Mouse (Mus musculus): ENCODE measurements around the gene Zfp800. TPM values are rescaled to one million over a fixed set of nuclear protein-coding genes. Genes with fewer than 3 reads are reported as not detected.

Zfp800 gene
- polyA plus RNA-seq, 1 experiment from 2014 or later: 17.5 TPM

- peak overlapping the region; percentile 93 for H3K4me3 ChIP-seq
Observed at GRCm38 (mm10) chr6:28262198-28262621, 135.6 kb downstream of the Zfp800 start.

GRCm38 (mm10) chr6:28261307-28262197 lies 136.3 kb downstream of the Zfp800 start:
- peaks cover 9% of the 10 kb centered on the region for H3K4me1 ChIP-seq (replicated peaks)

More at GRCm38 (mm10) chr6:28262198-28262621, 135.6 kb downstream of the Zfp800 start:
- Histone ChIP-seq H3K27me3 (ENCODE audit: insufficient read depth, poor library complexity, severe bottlenecking) (peaks cover 7% of the 10 kb centered on the region; the same call in 1 of the 2 replicates), H3K9me3 (0 out of 2 replicates have a peak, but pooled peaks cover 2% of the 10 kb centered on the region), H3K27ac (peak overlapping the region; percentile 92), H3K36me3 (peaks cover 18% of the 10 kb centered on the region), H3K4me1 (replicated peaks) (peaks cover 9% of the 10 kb centered on the region)
- DNase-seq (ENCODE audit: low spot score): no peak
- under 1% methylated on average over 29 of the region's 29 CpGs for WGBS

DNA sequence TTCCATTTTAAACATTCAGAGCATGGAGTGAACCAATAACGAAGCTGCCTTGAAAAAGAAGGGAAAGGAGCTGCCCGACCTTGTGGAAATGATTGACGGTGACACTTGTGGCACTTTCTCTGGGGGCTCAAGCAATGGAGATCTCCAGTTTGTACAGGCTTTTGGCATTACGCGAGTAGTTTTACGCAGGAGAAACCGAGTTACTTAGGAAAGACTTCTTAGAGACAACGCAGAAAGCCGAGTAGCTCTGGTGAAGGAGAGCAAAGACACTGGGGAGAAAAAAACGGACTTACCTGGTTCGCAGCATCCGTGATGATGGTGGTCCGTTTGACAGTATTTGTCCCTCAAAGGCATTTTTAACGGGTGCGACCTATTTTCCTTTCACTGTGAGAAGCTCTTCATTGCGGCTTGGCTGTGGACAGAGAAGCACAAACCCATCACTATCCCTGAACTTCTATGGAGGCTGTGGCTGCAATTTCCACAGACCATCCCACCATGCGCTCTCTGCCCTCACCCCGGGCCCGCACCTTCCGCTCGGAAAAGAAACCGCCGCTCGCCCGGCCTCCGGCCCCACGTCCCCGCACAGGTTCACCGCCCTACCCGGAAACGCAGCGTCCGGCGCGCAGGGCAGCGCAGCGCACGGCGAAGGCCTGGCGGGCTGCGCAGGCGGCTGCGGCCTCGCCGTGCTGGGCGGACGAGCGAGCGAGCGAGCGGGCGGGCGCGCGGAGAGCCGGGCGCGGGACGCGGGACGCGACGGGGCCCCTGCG lies 137.2 kb downstream of the Zfp800 start:
- Histone ChIP-seq H3K9me3 (0 out of 2 replicates have a peak, but pooled peaks cover 2% of the 10 kb centered on the region), H3K36me3 (peaks cover 30% of the 10 kb centered on the region), H3K4me1 (replicated peaks) (peaks cover 9% of the 10 kb centered on the region), H3K27ac (peak overlapping the region; percentile 92), H3K4me3 (peak overlapping the region; percentile 93), H3K27me3 (ENCODE audit: insufficient read depth, poor library complexity, severe bottlenecking) (peaks cover 7% of the 10 kb centered on the region; the same call in 1 of the 2 replicates)
- under 1% methylated on average over 64 of the region's 64 CpGs for WGBS
- peak; percentile 54 for DNase-seq (ENCODE audit: low spot score)

More at GRCm38 (mm10) chr6:28261307-28262197, 136.3 kb downstream of the Zfp800 start:
- Histone ChIP-seq H3K9me3 (0 out of 2 replicates have a peak, but pooled peaks cover 2% of the 10 kb centered on the region), H3K27me3 (ENCODE audit: insufficient read depth, poor library complexity, severe bottlenecking) (peaks cover 7% of the 10 kb centered on the region; the same call in 1 of the 2 replicates), H3K36me3 (peaks cover 23% of the 10 kb centered on the region), H3K27ac (peak overlapping the region; percentile 92), H3K4me3 (peak overlapping the region; percentile 93)
- under 1% methylated on average over 127 of the region's 131 CpGs for WGBS
- DNase-seq (ENCODE audit: low spot score): peak; percentile 88

DNA sequence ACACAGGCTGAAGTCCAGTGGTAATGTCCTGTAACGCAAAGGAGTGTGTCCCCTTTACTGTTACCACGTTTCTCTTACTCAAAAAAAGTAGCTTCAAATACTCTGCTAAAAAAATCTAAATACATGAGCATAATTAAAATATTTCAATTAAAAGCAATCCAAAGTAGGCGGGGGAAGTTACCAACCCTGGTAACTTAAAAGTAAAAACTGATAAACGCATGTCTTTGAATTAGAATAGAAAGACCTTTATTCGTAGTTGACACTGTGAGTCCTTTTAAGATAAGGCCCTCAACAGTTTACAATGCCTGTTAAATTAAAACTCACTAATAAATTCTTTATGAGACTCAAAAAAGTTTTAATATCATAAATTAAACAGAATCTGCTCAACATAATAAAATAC lies 138.1 kb downstream of the Zfp800 start:
- DNase-seq (ENCODE audit: low spot score): no peak
- peaks cover 9% of the 10 kb centered on the region for H3K4me1 ChIP-seq (replicated peaks)
- H3K9me3 ChIP-seq: 0 out of 2 replicates have a peak, but pooled peaks cover 2% of the 10 kb centered on the region
- peaks cover 7% of the 10 kb centered on the region; the same call in 1 of the 2 replicates for H3K27me3 ChIP-seq (ENCODE audit: insufficient read depth, poor library complexity, severe bottlenecking)
- H3K4me3 ChIP-seq: no peak overlapping the region
- 85% methylated on average over 5 of the region's 5 CpGs for WGBS
- H3K27ac ChIP-seq: no peak overlapping the region
- peaks cover 38% of the 10 kb centered on the region for H3K36me3 ChIP-seq

DNA sequence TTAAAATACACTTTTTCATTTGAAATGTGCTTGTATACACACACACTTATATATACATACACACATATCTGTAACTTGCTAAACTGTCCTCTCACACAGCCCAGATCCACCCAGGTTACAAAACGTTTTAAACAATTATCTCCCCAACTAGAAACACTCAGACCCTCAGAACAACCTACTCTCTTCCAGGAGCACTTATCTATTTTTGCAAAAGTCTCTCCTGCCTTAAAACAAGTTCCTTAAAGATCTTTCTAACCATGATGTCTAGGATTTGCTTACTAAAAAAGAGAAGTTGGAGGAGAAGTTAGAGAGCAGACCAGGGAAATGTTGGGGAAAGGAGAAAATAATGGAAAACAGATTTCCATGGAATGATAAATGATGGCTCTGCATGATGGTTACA lies 139.4 kb downstream of the Zfp800 start:
- 0 out of 2 replicates have a peak, but pooled peaks cover 2% of the 10 kb centered on the region for H3K9me3 ChIP-seq
- H3K4me3 ChIP-seq: no peak overlapping the region
- H3K27me3 ChIP-seq (ENCODE audit: insufficient read depth, poor library complexity, severe bottlenecking): peaks cover 7% of the 10 kb centered on the region; the same call in 1 of the 2 replicates
- H3K27ac ChIP-seq: no peak overlapping the region
- H3K4me1 ChIP-seq (replicated peaks): peaks cover 9% of the 10 kb centered on the region
- H3K36me3 ChIP-seq: peaks cover 47% of the 10 kb centered on the region
- no peak for DNase-seq (ENCODE audit: low spot score)
- 59% methylated on average over 1 of the region's 1 CpGs for WGBS

GRCm38 (mm10) chr6:28257772-28258171 lies 140.0 kb downstream of the Zfp800 start:
- H3K27ac ChIP-seq: no peak overlapping the region
- H3K36me3 ChIP-seq: peaks cover 53% of the 10 kb centered on the region
- WGBS: 84% methylated on average over 1 of the region's 1 CpGs
- no peak overlapping the region for H3K4me3 ChIP-seq
- H3K4me1 ChIP-seq (replicated peaks): peaks cover 9% of the 10 kb centered on the region
- no peak for DNase-seq (ENCODE audit: low spot score)
- H3K9me3 ChIP-seq: 0 out of 2 replicates have a peak, but pooled peaks cover 2% of the 10 kb centered on the region
- H3K27me3 ChIP-seq (ENCODE audit: insufficient read depth, poor library complexity, severe bottlenecking): peaks cover 1% of the 10 kb centered on the region; the same call in 1 of the 2 replicates

DNA sequence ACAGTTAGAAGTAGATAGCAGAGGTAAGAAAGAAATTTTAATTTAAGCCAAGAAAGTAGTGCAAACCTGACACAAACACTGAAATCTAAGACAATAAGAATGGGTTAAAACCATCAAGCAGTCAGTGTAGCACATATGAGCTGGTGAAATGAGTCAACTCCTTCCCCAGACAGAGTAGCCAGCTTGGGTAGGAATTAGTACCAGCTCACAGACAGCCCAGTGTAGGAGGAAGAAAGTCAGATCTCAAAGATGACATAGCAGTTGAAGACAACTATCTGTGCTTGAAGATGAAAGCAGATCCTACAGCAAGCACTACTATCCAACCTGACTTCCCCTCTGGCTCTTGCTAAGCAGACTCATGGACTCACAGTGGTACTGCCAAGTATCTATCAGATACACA lies 145.0 kb downstream of the Zfp800 start:
- Histone ChIP-seq H3K9me3 (no peaks in the 10 kb centered on the region), H3K27ac (no peak overlapping the region), H3K36me3 (peaks cover 62% of the 10 kb centered on the region), H3K4me3 (no peak overlapping the region), H3K27me3 (ENCODE audit: insufficient read depth, poor library complexity, severe bottlenecking) (no peaks in the 10 kb centered on the region), H3K4me1 (replicated peaks) (no peaks in the 10 kb centered on the region)
- no peak for DNase-seq (ENCODE audit: low spot score)

DNA sequence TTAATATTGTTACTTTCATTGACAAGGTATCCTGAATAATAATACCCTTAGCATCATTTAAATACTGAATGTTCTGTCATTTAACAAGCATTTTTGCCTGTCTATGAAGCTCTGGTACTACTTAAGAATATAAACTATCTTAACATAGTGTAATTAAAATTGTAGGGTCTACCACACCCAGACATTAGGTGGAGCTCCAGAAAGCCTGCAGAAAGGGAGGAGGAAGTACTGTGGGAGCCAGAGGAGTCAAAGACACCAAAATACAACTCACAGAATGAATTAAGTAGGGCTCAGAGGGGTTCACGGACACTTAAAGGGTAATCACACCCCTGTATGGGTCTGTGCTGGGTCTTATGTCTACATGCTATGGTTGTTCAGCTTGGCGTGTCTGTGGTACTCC lies 149.6 kb downstream of the Zfp800 start:
- Histone ChIP-seq H3K4me1 (replicated peaks) (no peaks in the 10 kb centered on the region), H3K36me3 (peaks cover 46% of the 10 kb centered on the region), H3K4me3 (no peak overlapping the region), H3K27me3 (ENCODE audit: insufficient read depth, poor library complexity, severe bottlenecking) (no peaks in the 10 kb centered on the region), H3K27ac (no peak overlapping the region), H3K9me3 (no peaks in the 10 kb centered on the region)
- no peak for DNase-seq (ENCODE audit: low spot score)
- 85% methylated on average over 2 of the region's 2 CpGs for WGBS

- WGBS: 92% methylated on average over 7 of the region's 7 CpGs
Observed at GRCm38 (mm10) chr6:28232618-28233361, 165.0 kb downstream of the Zfp800 start.

GRCm38 (mm10) chr6:28228085-28228484 lies 169.7 kb downstream of the Zfp800 start:
- Histone ChIP-seq H3K36me3 (peaks cover 26% of the 10 kb centered on the region), H3K27me3 (ENCODE audit: insufficient read depth, poor library complexity, severe bottlenecking) (no peaks in the 10 kb centered on the region), H3K4me1 (replicated peaks) (no peaks in the 10 kb centered on the region), H3K9me3 (no peaks in the 10 kb centered on the region), H3K27ac (no peak overlapping the region), H3K4me3 (no peak overlapping the region)
- no peak for DNase-seq (ENCODE audit: low spot score)
- 88% methylated on average over 3 of the region's 3 CpGs for WGBS

More at GRCm38 (mm10) chr6:28232618-28233361, 165.0 kb downstream of the Zfp800 start:
- no peaks in the 10 kb centered on the region for H3K4me1 ChIP-seq (replicated peaks)
- DNase-seq (ENCODE audit: low spot score): no peak
- H3K27ac ChIP-seq: no peak overlapping the region
- no peaks in the 10 kb centered on the region for H3K9me3 ChIP-seq
- no peak overlapping the region for H3K4me3 ChIP-seq
- H3K27me3 ChIP-seq (ENCODE audit: insufficient read depth, poor library complexity, severe bottlenecking): no peaks in the 10 kb centered on the region
- H3K36me3 ChIP-seq: peaks cover 27% of the 10 kb centered on the region

- Histone ChIP-seq H3K9me3 (no peaks in the 10 kb centered on the region), H3K4me3 (no peak overlapping the region), H3K27ac (no peak overlapping the region), H3K36me3 (no peaks in the 10 kb centered on the region), H3K27me3 (ENCODE audit: insufficient read depth, poor library complexity, severe bottlenecking) (no peaks in the 10 kb centered on the region), H3K4me1 (replicated peaks) (no peaks in the 10 kb centered on the region)
- WGBS: 89% methylated on average over 4 of the region's 4 CpGs
- DNase-seq (ENCODE audit: low spot score): no peak
Observed at GRCm38 (mm10) chr6:28221017-28221416, 176.8 kb downstream of the Zfp800 start.

DNA sequence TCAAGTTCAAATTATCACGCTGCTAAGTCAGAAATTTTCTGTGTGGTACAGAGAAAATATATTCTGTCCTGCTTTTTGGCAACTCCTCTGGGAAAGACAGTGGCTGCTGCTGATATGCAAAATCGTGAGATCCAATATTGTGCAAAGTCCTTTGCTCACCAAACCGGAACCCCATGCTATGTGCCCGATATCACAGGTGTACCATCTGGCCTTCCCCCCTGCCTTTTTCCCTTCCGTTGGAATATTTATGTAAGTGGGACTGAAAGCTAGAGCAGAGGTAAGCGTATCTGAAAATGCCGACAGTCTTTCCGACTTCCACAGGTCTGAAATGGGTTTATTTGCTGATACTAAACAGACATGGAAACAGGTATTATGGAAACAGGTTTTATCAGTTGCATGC lies 179.4 kb downstream of the Zfp800 start:
- no peak for DNase-seq (ENCODE audit: low spot score)
- no peak overlapping the region for H3K4me3 ChIP-seq
- H3K9me3 ChIP-seq: no peaks in the 10 kb centered on the region
- no peak overlapping the region for H3K27ac ChIP-seq
- H3K27me3 ChIP-seq (ENCODE audit: insufficient read depth, poor library complexity, severe bottlenecking): peaks cover 6% of the 10 kb centered on the region; the same call in 1 of the 2 replicates
- H3K36me3 ChIP-seq: no peaks in the 10 kb centered on the region
- peaks cover 7% of the 10 kb centered on the region; the same call in 1 of the 2 replicates for H3K4me1 ChIP-seq (replicated peaks)
- WGBS: 90% methylated on average over 8 of the region's 8 CpGs

All from hindbrain, embryonic 10.5 days (tissue).